Mouse (Mus musculus) liver, postnatal 0 days (tissue): ENCODE data around the gene Ankrd13b.

Source experiments
- CTCF ChIP-seq: sonication (generic); IDR thresholded peaks from 2 replicates; pipeline ENCODE4 v1.5.1; 2016; ENCODE audit warnings: antibody characterized with exemption, low read depth
- EP300 ChIP-seq: IDR thresholded peaks from 2 replicates; pipeline ENCODE4 v1.6.1; 2016; ENCODE audit warnings: antibody characterized with exemption, low read depth, mild to moderate bottlenecking

DNA sequence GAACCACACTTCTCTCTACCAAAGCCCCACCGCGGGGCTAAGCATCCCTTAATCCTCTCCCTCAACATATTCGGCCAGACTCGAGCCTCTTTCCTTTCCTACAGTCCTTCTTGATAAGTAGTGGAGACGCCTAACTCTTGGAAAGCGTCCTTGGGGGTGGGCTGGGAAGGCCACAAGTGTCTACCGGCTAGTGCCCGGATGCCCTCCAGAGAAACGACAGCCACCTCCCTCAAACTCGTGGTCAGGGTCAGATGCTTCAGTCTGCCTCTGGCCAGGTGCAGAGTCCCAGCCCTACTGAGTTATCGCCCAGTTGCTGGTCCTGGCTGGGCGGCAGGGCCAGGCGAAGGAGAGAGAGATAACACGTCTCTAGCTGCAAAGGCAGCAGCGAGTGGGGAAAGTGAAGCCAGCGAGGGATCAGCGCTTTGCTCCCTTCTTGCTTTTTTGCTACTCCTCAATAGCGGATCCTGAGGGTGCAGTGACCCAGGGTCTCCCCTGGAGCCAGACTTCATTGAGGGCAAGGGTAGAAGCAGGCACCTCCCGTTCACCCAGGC is 24.9 kb upstream of the Ankrd13b start:
- TF ChIP-seq CTCF: no peak
- TF ChIP-seq EP300: no peak
